Mouse (Mus musculus): ENCODE data around the gene Zfyve28. TPM values are rescaled to one million over a fixed set of nuclear protein-coding genes. Genes with fewer than 3 reads are reported as not detected.

The Zfyve28 gene
- polyA plus RNA-seq, 1 experiment from 2014 or later = 0.64 TPM

DNA sequence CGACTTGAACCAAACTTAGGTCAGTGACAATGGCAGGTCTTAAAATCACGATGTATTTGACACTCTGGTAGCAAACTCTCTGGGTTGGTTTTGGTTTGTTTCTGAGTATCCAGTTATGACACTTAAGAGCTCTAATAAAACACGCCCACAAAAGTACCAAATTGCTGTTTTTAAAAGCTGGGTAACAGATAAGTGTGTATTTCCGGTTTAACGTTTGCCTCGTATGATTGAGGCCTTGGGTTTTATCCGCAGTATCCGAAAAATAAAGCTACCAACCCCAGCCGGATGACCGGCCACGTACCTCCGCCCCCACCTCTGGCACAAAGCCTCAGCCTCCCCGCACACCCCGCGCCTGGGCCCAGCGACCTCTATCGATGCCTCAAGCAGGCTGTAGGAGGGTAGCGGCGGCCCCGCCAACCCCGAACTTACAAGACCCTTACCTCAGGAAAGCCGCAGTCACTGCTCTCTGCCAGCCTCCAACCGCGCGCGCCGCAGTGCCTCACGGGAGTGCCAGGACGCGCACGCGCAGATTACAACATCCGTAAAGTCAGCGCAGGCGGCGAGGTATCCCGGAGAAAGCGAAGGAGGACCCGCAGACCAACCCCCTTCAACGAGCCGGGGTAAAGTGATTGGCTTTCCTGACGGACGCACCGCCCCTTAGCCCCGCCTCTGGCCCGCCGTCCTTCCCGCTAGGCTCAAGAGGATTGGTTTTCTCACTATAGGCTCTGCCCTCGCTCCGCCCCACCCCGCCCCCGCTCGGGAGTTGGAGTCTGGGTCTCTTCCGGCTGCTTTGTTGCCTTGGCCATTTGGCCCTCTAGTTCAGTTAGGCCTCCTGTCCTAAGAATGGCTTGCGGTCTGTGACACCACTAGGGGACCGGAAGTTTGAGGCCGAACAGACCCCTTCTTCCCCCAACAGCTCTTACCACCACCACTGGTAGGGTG, 119.0 kb downstream of the Zfyve28 start, which contains the start of the genes Poln and Haus3:
Poln (minus strand) TSS at position 499 of the 942 bp plus-strand sequence.
Haus3 (minus strand) TSS at position 578 of the 942 bp plus-strand sequence.
- Histone ChIP-seq H3K27ac (peak within 1 kb of the TSS; percentile 90), H3K9ac (peak within 1 kb of the TSS; percentile 85), H3K27me3 (no peaks in the 10 kb centered on the region), H3K4me1 (peaks cover 27% of the 10 kb centered on the region), H3K4me2 (peak within 1 kb of the TSS; percentile 59), H3K9me3 (no peaks in the 10 kb centered on the region), H3K4me3 (peak within 1 kb of the TSS; percentile 78), H3K36me3 (peaks cover 9% of the 10 kb centered on the region; the same call in 1 of the 2 replicates)
- under 1% methylated on average over 57 of the region's 57 CpGs for WGBS
- ATAC-seq (ENCODE audit: borderline replicate concordance, extremely low read depth, low FRiP score, low TSS enrichment) = peak; percentile 100

- no peaks in the 10 kb centered on the region for H3K27me3 ChIP-seq
- peaks cover 4% of the 10 kb centered on the region; the same call in 1 of the 2 replicates for H3K36me3 ChIP-seq
- H3K4me3 ChIP-seq = 0 out of 2 replicates have a peak overlapping the region, but pooled peaks have one; percentile 8
- H3K27ac ChIP-seq = no peak overlapping the region
- WGBS = 80% methylated on average over 4 of the region's 4 CpGs
- no peak for ATAC-seq (ENCODE audit: borderline replicate concordance, extremely low read depth, low FRiP score, low TSS enrichment)
- H3K9me3 ChIP-seq = no peaks in the 10 kb centered on the region
- peak overlapping the region; percentile 35 for H3K4me2 ChIP-seq
- peaks cover 27% of the 10 kb centered on the region for H3K4me1 ChIP-seq
- 0 out of 2 replicates have a peak overlapping the region, but pooled peaks have one; percentile 7 for H3K9ac ChIP-seq
Measured at GRCm38 (mm10) chr5:34167857-34168256, 120.4 kb downstream of the Zfyve28 start.

DNA sequence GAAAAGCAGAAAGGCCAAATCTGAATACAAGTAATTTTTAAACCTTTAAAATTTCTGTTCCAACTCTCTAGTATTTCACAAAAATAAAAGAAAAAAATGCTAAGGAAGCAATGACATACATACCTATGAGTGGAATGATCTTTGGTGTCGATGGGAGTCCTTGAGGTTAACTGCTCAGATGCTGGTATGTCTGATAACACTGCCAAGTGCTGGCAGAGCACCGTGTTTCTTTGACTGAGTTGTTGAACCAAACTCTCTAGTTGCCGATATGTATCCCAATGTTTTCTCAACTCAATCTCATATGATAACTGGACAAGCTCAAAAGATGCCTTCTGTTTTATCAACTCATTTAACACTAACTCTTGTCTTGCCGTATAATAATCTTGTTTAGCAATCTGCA, 122.5 kb downstream of the Zfyve28 start:
- H3K27ac ChIP-seq = no peak overlapping the region
- ATAC-seq (ENCODE audit: borderline replicate concordance, extremely low read depth, low FRiP score, low TSS enrichment) = no peak
- H3K4me2 ChIP-seq = peak overlapping the region; percentile 8; the same call in 1 of the 2 replicates
- no peak overlapping the region for H3K4me3 ChIP-seq
- no peaks in the 10 kb centered on the region for H3K27me3 ChIP-seq
- no peaks in the 10 kb centered on the region for H3K9me3 ChIP-seq
- no peak overlapping the region for H3K9ac ChIP-seq
- H3K36me3 ChIP-seq = peaks cover 11% of the 10 kb centered on the region; the same call in 1 of the 2 replicates
- WGBS = 50% methylated on average over 4 of the region's 4 CpGs
- H3K4me1 ChIP-seq = peaks cover 27% of the 10 kb centered on the region

DNA sequence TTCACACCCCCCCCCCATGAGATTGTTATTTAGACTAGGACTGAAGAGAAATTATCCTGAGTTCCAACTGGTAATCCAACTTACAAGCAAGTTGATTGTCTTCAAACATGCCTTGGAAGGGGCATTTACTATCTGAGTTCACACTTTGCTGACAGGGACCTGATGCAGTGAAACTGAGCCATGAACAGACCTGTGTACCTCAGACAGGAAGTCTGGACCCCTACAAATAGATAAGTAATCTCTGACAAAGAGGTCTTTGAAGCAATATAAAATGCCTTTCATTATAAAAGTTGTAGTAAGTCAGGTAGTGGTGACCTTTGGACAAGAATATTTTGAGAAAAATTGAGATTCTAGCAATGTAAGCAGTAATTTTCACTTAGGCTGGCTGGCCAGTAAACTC, 139.8 kb downstream of the Zfyve28 start:
- Histone ChIP-seq H3K36me3 (peaks cover 4% of the 10 kb centered on the region), H3K4me2 (no peak overlapping the region), H3K9me3 (no peaks in the 10 kb centered on the region), H3K27ac (no peak overlapping the region), H3K4me3 (no peak overlapping the region), H3K4me1 (no peaks in the 10 kb centered on the region), H3K27me3 (no peaks in the 10 kb centered on the region), H3K9ac (no peak overlapping the region)
- ATAC-seq (ENCODE audit: borderline replicate concordance, extremely low read depth, low FRiP score, low TSS enrichment) = no peak

DNA sequence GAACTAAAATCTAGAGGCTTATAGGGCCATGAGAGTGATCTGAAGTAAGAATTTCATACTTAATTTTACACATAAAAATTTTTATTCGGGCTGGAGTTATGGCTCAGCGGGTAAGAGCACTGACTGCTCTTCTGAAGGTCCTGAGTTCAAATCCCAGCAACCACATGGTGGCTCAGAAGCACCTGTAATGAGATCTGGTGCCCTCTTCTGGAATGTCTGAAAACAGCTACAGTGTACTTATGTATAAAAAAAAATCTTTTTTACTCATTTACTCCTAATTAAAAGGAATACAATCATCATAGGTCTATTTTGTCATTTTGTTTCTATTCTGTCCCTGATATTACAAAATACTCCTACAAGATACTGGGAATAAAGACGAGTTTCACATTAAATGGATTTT, 140.7 kb downstream of the Zfyve28 start:
- ATAC-seq (ENCODE audit: borderline replicate concordance, extremely low read depth, low FRiP score, low TSS enrichment) = no peak
- no peak overlapping the region for H3K4me3 ChIP-seq
- 92% methylated on average over 3 of the region's 3 CpGs for WGBS

More for the DNA sequence above, 140.7 kb downstream of the Zfyve28 start:
- H3K9me3 ChIP-seq = no peaks in the 10 kb centered on the region
- no peaks in the 10 kb centered on the region for H3K4me1 ChIP-seq
- H3K9ac ChIP-seq = no peak overlapping the region
- no peaks in the 10 kb centered on the region for H3K27me3 ChIP-seq
- no peak overlapping the region for H3K4me2 ChIP-seq
- no peaks in the 10 kb centered on the region for H3K36me3 ChIP-seq
- H3K27ac ChIP-seq = no peak overlapping the region

Other genes with a start within 250 kb of the Zfyve28 start
- gene Poln, start 119.0 kb downstream of the Zfyve28 start, polyA plus RNA-seq (2015; fragmentation: Nextera tagmentation; extraction: Ambion mirVana) = 0.60 and 1.2 TPM in 2 replicates
- 42.2 and 43.9 TPM in 2 replicates for gene Haus3, start 118.9 kb downstream of the Zfyve28 start, polyA plus RNA-seq (2015; fragmentation: Nextera tagmentation; extraction: Ambion mirVana)
- gene Mxd4, start 100.7 kb downstream of the Zfyve28 start, polyA plus RNA-seq (2015; fragmentation: Nextera tagmentation; extraction: Ambion mirVana) = 44.5 and 50.0 TPM in 2 replicates
- 0.14 and 0.24 TPM in 2 replicates for gene Cfap99, start 151 bp upstream of the Zfyve28 start, polyA plus RNA-seq (2015; fragmentation: Nextera tagmentation; extraction: Ambion mirVana)
- gene Rnf4, start 47.8 kb upstream of the Zfyve28 start, polyA plus RNA-seq (2015; fragmentation: Nextera tagmentation; extraction: Ambion mirVana) = 163 and 164 TPM in 2 replicates
- 10.8 and 11.7 TPM in 2 replicates for gene Fam193a, start 81.5 kb upstream of the Zfyve28 start, polyA plus RNA-seq (2015; fragmentation: Nextera tagmentation; extraction: Ambion mirVana)
- 18.2 and 21.5 TPM in 2 replicates for gene Tnip2, start 225.5 kb upstream of the Zfyve28 start, polyA plus RNA-seq (2015; fragmentation: Nextera tagmentation; extraction: Ambion mirVana)
- 6.9 and 8.1 TPM in 2 replicates for gene Sh3bp2, start 237.4 kb upstream of the Zfyve28 start, polyA plus RNA-seq (2015; fragmentation: Nextera tagmentation; extraction: Ambion mirVana)